Mouse (Mus musculus) CH12.LX (cell line): ENCODE data around the gene Mcrip1. TPM values are rescaled to one million over a fixed set of nuclear protein-coding genes. Genes with fewer than 3 reads are reported as not detected.

Experiments used
- DNase-seq: peaks from one replicate; pipeline ENCODE4 v3.0.0-alpha.2; 2013; ENCODE audit errors: extremely low read depth
- H3K27ac ChIP-seq: 2 replicates; pipeline ENCODE4 v1.5.1; 2012; ENCODE audit warnings: low read depth, mild to moderate bottlenecking, control low read depth, moderate library complexity; ENCODE audit not compliant: insufficient read depth
- H3K27me3 ChIP-seq: replicated peaks from 2 replicates; pipeline ENCODE3; 2012; ENCODE audit warnings: inconsistent platforms
- H3K36me3 ChIP-seq, 2 experiments: replicated peaks in 1 of 2; 2 replicates each; pipeline versions ENCODE3 to v1.6.1; 2012; ENCODE audit warnings: inconsistent platforms in 1 of 2, low read length in 1 of 2, mild to moderate bottlenecking in 1 of 2, mixed read lengths in 1 of 2, moderate library complexity in 1 of 2; ENCODE audit not compliant: control insufficient read depth in 1 of 2, insufficient read depth in 1 of 2
- H3K4me1 ChIP-seq, 2 experiments: 2 replicates each; pipeline ENCODE4 v1.6.1; 2012; ENCODE audit warnings: inconsistent platforms in 1 of 2, moderate library complexity in 1 of 2; ENCODE audit not compliant: insufficient read depth in 2 of 2, control insufficient read depth in 1 of 2
- H3K4me2 ChIP-seq: 2 replicates; pipeline ENCODE4 v1.6.1; 2012; ENCODE audit warnings: low read depth, mild to moderate bottlenecking, control low read depth; ENCODE audit not compliant: poor library complexity, insufficient read depth, severe bottlenecking
- H3K4me3 ChIP-seq, 3 experiments: fragments of 150-350 bp in 1 of 3; sonication (generic) in 1 of 3; replicated peaks in 1 of 3; 2 replicates each; pipeline versions ENCODE3 to v1.5.1; 2011 to 2012; ENCODE audit warnings: low read depth in 2 of 3, low read length in 2 of 3, mild to moderate bottlenecking in 2 of 3, moderate library complexity in 2 of 3, control low read depth in 1 of 3, improper control_type of control experiment in 1 of 3, inconsistent platforms in 1 of 3, mixed read lengths in 1 of 3; ENCODE audit not compliant: poor library complexity in 1 of 3
- H3K79me2 ChIP-seq: replicated peaks from 2 replicates; pipeline ENCODE4 v1.6.1; 2012; ENCODE audit warnings: mild to moderate bottlenecking, moderate library complexity; ENCODE audit not compliant: control insufficient read depth, poor library complexity, insufficient read depth, severe bottlenecking; ENCODE audit errors: extremely low read depth
- H3K9ac ChIP-seq: 2 replicates; pipeline ENCODE4 v1.6.1; 2012; ENCODE audit warnings: low read depth, mild to moderate bottlenecking, control low read depth, moderate library complexity; ENCODE audit not compliant: insufficient read depth
- H3K9me3 ChIP-seq: replicated peaks from 2 replicates; pipeline ENCODE3; 2012; ENCODE audit warnings: low read length, inconsistent platforms, mixed read lengths
- BHLHE40 ChIP-seq: IDR thresholded peaks from 2 replicates; pipeline ENCODE4 v1.6.1; 2011; ENCODE audit warnings: mild to moderate bottlenecking, low read depth, low read length, improper control_type of control experiment
- CHD1 ChIP-seq: IDR thresholded peaks from 2 replicates; pipeline ENCODE4 v1.6.1; 2012; ENCODE audit warnings: low read depth, low read length, improper control_type of control experiment, inconsistent platforms
- CTCF ChIP-seq, 2 experiments: IDR thresholded peaks in 1 of 2; conservative IDR thresholded peaks in 1 of 2; 2 replicates each; pipeline ENCODE4 v1.5.1; 2011 to 2012; ENCODE audit warnings: low read depth in 2 of 2, low read length in 2 of 2, improper control_type of control experiment in 1 of 2, inconsistent platforms in 1 of 2, mild to moderate bottlenecking in 1 of 2, moderate library complexity in 1 of 2
- E2F4 ChIP-seq: IDR thresholded peaks from 2 replicates; pipeline ENCODE4 v1.6.1; 2011; ENCODE audit warnings: low read depth, low read length, improper control_type of control experiment; ENCODE audit not compliant: insufficient replicate concordance
- ELF1 ChIP-seq: IDR thresholded peaks from 2 replicates; pipeline ENCODE4 v1.6.1; 2014; ENCODE audit warnings: low read depth, mild to moderate bottlenecking, inconsistent platforms, low read length, improper control_type of control experiment
- EP300 ChIP-seq: IDR thresholded peaks from 2 replicates; pipeline ENCODE4 v1.6.1; 2011; ENCODE audit warnings: low read length, improper control_type of control experiment
- HCFC1 ChIP-seq: IDR thresholded peaks from 2 replicates; pipeline ENCODE4 v1.6.1; 2012; ENCODE audit warnings: low read depth, mild to moderate bottlenecking, inconsistent platforms, low read length, improper control_type of control experiment
- IRF4 ChIP-seq: IDR thresholded peaks from 2 replicates; pipeline ENCODE4 v1.6.1; 2014; ENCODE audit warnings: low read depth, mild to moderate bottlenecking, inconsistent platforms, low read length, improper control_type of control experiment
- JUN ChIP-seq: IDR thresholded peaks from 2 replicates; pipeline ENCODE4 v1.6.1; 2011; ENCODE audit warnings: low read depth, mild to moderate bottlenecking, low read length, improper control_type of control experiment, moderate library complexity; ENCODE audit not compliant: insufficient read depth
- MAFK ChIP-seq: IDR thresholded peaks from 2 replicates; pipeline ENCODE4 v1.6.1; 2011; ENCODE audit warnings: low read length, improper control_type of control experiment; ENCODE audit not compliant: insufficient replicate concordance
- MAX ChIP-seq: IDR thresholded peaks from 2 replicates; pipeline ENCODE4 v1.6.1; 2011; ENCODE audit warnings: low read length, improper control_type of control experiment
- MAZ ChIP-seq: IDR thresholded peaks from 2 replicates; pipeline ENCODE4 v1.6.1; 2012; ENCODE audit warnings: low read depth, mild to moderate bottlenecking, inconsistent platforms, low read length, improper control_type of control experiment, moderate library complexity
- MEF2A ChIP-seq: IDR thresholded peaks from 2 replicates; pipeline ENCODE4 v1.6.1; 2014; ENCODE audit warnings: low read depth, mild to moderate bottlenecking, inconsistent platforms, low read length, improper control_type of control experiment, borderline replicate concordance
- MXI1 ChIP-seq: IDR thresholded peaks from 2 replicates; pipeline ENCODE4 v1.6.1; 2011; ENCODE audit warnings: mild to moderate bottlenecking, low read depth, low read length, improper control_type of control experiment
- MYC ChIP-seq: IDR thresholded peaks from 2 replicates; pipeline ENCODE4 v1.6.1; 2011; ENCODE audit warnings: low read depth, mild to moderate bottlenecking, improper control_type of control experiment, low read length
- NELFE ChIP-seq: IDR thresholded peaks from 2 replicates; pipeline ENCODE4 v1.6.1; 2011; ENCODE audit warnings: low read depth, low read length, improper control_type of control experiment
- NRF1 ChIP-seq: IDR thresholded peaks from 2 replicates; pipeline ENCODE4 v1.6.1; 2014; ENCODE audit warnings: low read depth, mild to moderate bottlenecking, inconsistent platforms, low read length, improper control_type of control experiment, moderate library complexity
- PAX5 ChIP-seq: IDR thresholded peaks from 2 replicates; pipeline ENCODE4 v1.6.1; 2012; ENCODE audit warnings: low read length, inconsistent platforms, mixed read lengths
- POLR2A ChIP-seq: IDR thresholded peaks from 2 replicates; pipeline ENCODE4 v1.6.1; 2011; ENCODE audit warnings: low read depth, mild to moderate bottlenecking, improper control_type of control experiment, low read length
- POLR2AphosphoS2 ChIP-seq: IDR thresholded peaks from 2 replicates; pipeline ENCODE4 v1.6.1; 2011; ENCODE audit warnings: low read depth, low read length, improper control_type of control experiment
- RAD21 ChIP-seq: IDR thresholded peaks from 2 replicates; pipeline ENCODE4 v1.6.1; 2011; ENCODE audit warnings: low read depth, mild to moderate bottlenecking, low read length, improper control_type of control experiment, moderate library complexity
- RCOR1 ChIP-seq: conservative IDR thresholded peaks from 2 replicates; pipeline ENCODE4 v1.6.1; 2012; ENCODE audit warnings: low read depth, mild to moderate bottlenecking, inconsistent platforms, low read length, improper control_type of control experiment
- SIN3A ChIP-seq: IDR thresholded peaks from 2 replicates; pipeline ENCODE4 v1.6.1; 2012; ENCODE audit warnings: low read length, improper control_type of control experiment, inconsistent platforms
- SMC3 ChIP-seq: IDR thresholded peaks from 2 replicates; pipeline ENCODE4 v1.6.1; 2011; ENCODE audit warnings: low read depth, low read length, improper control_type of control experiment
- TCF12 ChIP-seq: IDR thresholded peaks from 2 replicates; pipeline ENCODE4 v1.6.1; 2014; ENCODE audit warnings: low read depth, mild to moderate bottlenecking, inconsistent platforms, low read length, improper control_type of control experiment
- USF1 ChIP-seq: IDR thresholded peaks from 2 replicates; pipeline ENCODE4 v1.6.1; 2014; ENCODE audit warnings: low read depth, mild to moderate bottlenecking, inconsistent platforms, low read length, improper control_type of control experiment
- ZC3H11A ChIP-seq: IDR thresholded peaks from 2 replicates; pipeline ENCODE4 v1.6.1; 2012; ENCODE audit warnings: low read depth, mild to moderate bottlenecking, inconsistent platforms, low read length, improper control_type of control experiment
- ZKSCAN1 ChIP-seq: IDR thresholded peaks from 2 replicates; pipeline ENCODE4 v1.6.1; 2012; ENCODE audit warnings: low read depth, inconsistent platforms, low read length, improper control_type of control experiment, borderline replicate concordance
- ZMIZ1 ChIP-seq: IDR thresholded peaks from 2 replicates; pipeline ENCODE4 v1.6.1; 2012; ENCODE audit warnings: low read depth, mild to moderate bottlenecking, inconsistent platforms, low read length, improper control_type of control experiment
- ZNF384 ChIP-seq: IDR thresholded peaks from 2 replicates; pipeline ENCODE4 v1.6.1; 2012; ENCODE audit warnings: low read depth, low read length, improper control_type of control experiment, inconsistent platforms
- dilution Hi-C: fragments of 300-500 bp; cut with MboI; formaldehyde crosslinking; loops from 2 replicates; pipeline ENCODE4 v1.14.3; 2020; ENCODE audit warnings: low sequenced_read_pairs; ENCODE audit not compliant: extremely low pct_unique_long_range_greater_than_20kb, extremely low pct_ligation_motif_present
- in situ Hi-C: fragments of 300-500 bp; cut with MboI; formaldehyde crosslinking; loops from 3 replicates; pipeline ENCODE4 v1.14.3; 2019; ENCODE audit warnings: low sequenced_read_pairs, low pct_ligation_motif_present, low pct_unique_long_range_greater_than_20kb, mixed read lengths
- polyA plus RNA-seq: library from polyadenylated mRNA; unstranded; fragments of >175 nt; gene quantifications from 2 replicates; pipeline ENCODE4 v1.2.1, GENCODE M21; 2012; ENCODE audit warnings: low read depth; ENCODE audit not compliant: insufficient read length
- total RNA-seq, 2 experiments: library from RNA; depleted of rRNA; stranded (reverse); fragments of 300-350 nt in 1 of 2; fragments of >200 nt in 1 of 2; gene quantifications; 2 replicates each; pipeline ENCODE4 v1.2.3; 2012 to 2014

Mcrip1 gene
- total and polyA plus RNA-seq, 3 experiments = 39.6 to 66.5 (median 46.2) TPM

GRCm38 (mm10) chr11:120598990-120599549 is 49.5 kb upstream of the Mcrip1 start:
- Histone ChIP-seq H3K27ac (no peak overlapping the region), H3K4me3 (peak overlapping the region; percentile 55 to 88 (median 70)), H3K36me3 (peaks cover 41 to 68% of the 10 kb centered on the region in 2 experiments), H3K79me2 (peaks cover 50% of the 10 kb centered on the region), H3K9ac (peak overlapping the region; percentile 76), H3K4me1 (peaks cover 8 to 50% of the 10 kb centered on the region in 2 experiments), H3K9me3 (no peaks in the 10 kb centered on the region), H3K4me2 (peak overlapping the region; percentile 74), H3K27me3 (no peaks in the 10 kb centered on the region)
- TF ChIP-seq SIN3A (0 out of 2 replicates have a peak, but pooled peaks have one; percentile 5), BHLHE40 (no peak), HCFC1 (no peak; the same call in 1 of the 2 replicates)
- DNase-seq = no peak
- in situ Hi-C loops (no loop called here), dilution Hi-C loops (no loop called here)

- no peaks in the 10 kb centered on the region for H3K9me3 ChIP-seq
- no peaks in the 10 kb centered on the region for H3K27me3 ChIP-seq
- peaks cover 56% of the 10 kb centered on the region for H3K79me2 ChIP-seq
- peak within 1 kb of the TSS; percentile 98 for H3K9ac ChIP-seq
- DNase-seq = peak; percentile 97
- peaks cover 8 to 57% of the 10 kb centered on the region in 2 experiments for H3K4me1 ChIP-seq
- in situ Hi-C loops = no loop called here
- dilution Hi-C loops = no loop called here
- peak within 1 kb of the TSS; percentile 52 for H3K27ac ChIP-seq
- H3K4me2 ChIP-seq = peak within 1 kb of the TSS; percentile 74
- H3K4me3 ChIP-seq = peak within 1 kb of the TSS; percentile 83 to 96 (median 88)
- H3K36me3 ChIP-seq = peaks cover 47 to 68% of the 10 kb centered on the region in 2 experiments
- TF ChIP-seq JUN (0 out of 2 replicates have a peak, but pooled peaks have one; percentile 13), RAD21 (no peak), MYC (peak; percentile 78; the same call in 1 of the 2 replicates), NELFE (peak; percentile 98), BHLHE40 (peak; percentile 60), SMC3 (peak; percentile 19; the same call in 1 of the 2 replicates), MEF2A (peak; percentile 84), MAX (peak; percentile 99), MAFK (no peak), RCOR1 (peak; percentile 88), PAX5 (no peak), POLR2AphosphoS2 (peak; percentile 88), POLR2A (peak; percentile 95), ELF1 (peak; percentile 88), E2F4 (peak; percentile 95), HCFC1 (peak; percentile 86), MXI1 (peak; percentile 93), MAZ (peak; percentile 91), IRF4 (peak; percentile 80), NRF1 (peak; percentile 97), TCF12 (peak; percentile 93), SIN3A (peak; percentile 77; the same call in 1 of the 2 replicates), CTCF (conservative IDR thresholded peaks at IDR 0.05 in 1 of 2, IDR thresholded peaks at IDR 0.05 in 1 of 2; ENCODE audit: low read depth in 2 of 2, low read length in 2 of 2) (no peak), ZMIZ1 (peak; percentile 95), ZC3H11A (no peak), ZNF384 (no peak), CHD1 (no peak; the same call in none of the 2 replicates), EP300 (0 out of 2 replicates have a peak, but pooled peaks have one; percentile 24), USF1 (peak; percentile 63), ZKSCAN1 (no peak; the same call in 1 of the 2 replicates)
Measured at GRCm38 (mm10) chr11:120598283-120598989, 48.9 kb upstream of the Mcrip1 start, which contains the start of the genes Alyref and Anapc11. Gene Alyref (minus strand): TSS chr11:120598365. Gene Anapc11 (plus strand): TSS chr11:120598421.
